Mouse (Mus musculus) liver, postnatal 0 days (tissue): ENCODE measurements at regions not wholly inside any gene's neighbourhood (a gene's known extent, or its start where the extent isn't known, plus 50 kb on each side); places are given as distances from the start of the nearest gene placed in this dataset.

Source experiments
- CTCF ChIP-seq: sonication (generic); IDR thresholded peaks from 2 replicates; pipeline ENCODE4 v1.5.1; 2016; ENCODE audit warnings: antibody characterized with exemption, low read depth
- EP300 ChIP-seq: IDR thresholded peaks from 2 replicates; pipeline ENCODE4 v1.6.1; 2016; ENCODE audit warnings: antibody characterized with exemption, low read depth, mild to moderate bottlenecking

DNA sequence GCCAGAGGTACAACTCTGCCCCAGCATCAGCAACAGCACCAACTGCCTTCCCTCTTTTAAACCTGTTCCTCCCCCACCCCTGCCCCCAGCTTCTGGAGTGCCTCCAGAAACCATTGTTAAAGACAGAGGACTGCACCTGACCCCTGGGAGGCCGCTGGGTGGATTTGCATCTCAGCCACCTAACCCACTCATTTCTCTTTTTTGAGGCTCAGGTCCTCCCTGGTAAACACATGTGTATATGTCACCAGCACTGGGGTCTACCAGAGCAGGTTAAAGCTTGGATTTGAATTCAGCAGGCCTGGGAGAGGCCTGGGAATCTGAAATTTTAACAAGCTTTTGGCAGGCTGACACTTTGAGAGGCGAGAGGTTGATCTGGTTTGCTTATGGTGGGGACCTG, 63.5 kb upstream of the Kazn start:
- TF ChIP-seq CTCF (no peak), EP300 (no peak)
